Mouse (Mus musculus) kidney, postnatal 10 days (tissue): ENCODE results near the gene Atpaf1.

ENCODE experiments used
- DNase-seq: peaks from one replicate; pipeline ENCODE4 v3.0.0; 2021; ENCODE audit warnings: mixed read lengths

Gene Atpaf1

DNA sequence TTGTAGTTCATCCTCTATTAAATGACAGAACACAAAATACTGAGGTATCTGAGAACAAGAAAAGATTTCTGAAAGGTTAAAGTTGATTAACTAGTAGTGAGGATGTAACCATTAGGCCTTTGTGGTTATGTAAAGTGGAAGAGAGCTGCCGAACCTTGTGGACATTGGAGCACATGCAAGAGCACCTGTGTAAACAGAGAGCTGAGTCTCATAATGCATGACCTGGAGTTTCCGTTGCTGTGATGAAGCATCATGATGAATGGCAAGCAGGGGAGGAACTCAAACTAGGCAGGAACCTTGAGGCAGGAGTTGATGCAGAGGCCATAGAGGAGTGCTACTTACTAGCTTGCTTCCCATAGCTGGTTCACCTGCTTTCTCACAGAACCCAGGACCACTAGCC lies 66.0 kb downstream of the Atpaf1 start:
- no peak for DNase-seq

DNA sequence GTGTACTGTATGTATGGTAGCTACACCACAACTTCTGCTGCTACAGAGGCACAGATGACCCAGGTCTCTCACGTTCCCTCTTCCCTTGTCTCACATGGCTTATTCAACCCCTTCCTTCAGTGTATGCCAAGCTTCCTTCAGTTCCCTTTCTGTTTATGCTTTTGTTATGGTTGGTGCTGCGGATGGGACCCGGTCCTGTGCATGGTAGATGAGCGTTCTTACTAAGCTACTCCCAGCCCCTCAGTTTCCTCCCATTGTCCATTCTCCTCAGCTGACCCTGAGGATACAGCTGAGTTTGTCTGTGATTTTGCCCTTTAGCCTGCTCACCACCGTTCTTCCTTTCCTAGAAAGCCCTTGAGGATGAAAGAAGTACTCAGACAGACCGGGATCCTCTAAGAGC lies 67.0 kb downstream of the Atpaf1 start:
- DNase-seq: no peak

DNA sequence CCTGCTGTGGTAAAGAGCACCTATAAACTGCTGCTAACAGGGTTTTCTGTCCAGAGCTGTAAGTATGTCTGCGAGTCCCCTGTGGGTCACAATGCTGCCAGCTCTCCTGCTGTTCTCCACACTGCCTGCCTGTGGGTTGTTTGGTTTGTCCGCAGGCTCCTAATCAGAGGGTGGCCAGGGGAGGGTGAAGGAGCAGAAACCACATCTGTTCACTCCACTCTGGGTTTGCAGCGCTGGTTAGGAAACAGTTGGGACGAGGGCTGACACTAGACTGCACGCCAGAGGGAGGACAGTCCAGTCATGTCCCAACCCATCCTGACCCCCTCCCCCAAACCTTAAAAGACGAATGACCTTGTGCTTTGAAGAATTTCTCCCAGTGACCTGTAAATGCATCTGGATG lies 70.5 kb downstream of the Atpaf1 start:
- DNase-seq: no peak

DNA sequence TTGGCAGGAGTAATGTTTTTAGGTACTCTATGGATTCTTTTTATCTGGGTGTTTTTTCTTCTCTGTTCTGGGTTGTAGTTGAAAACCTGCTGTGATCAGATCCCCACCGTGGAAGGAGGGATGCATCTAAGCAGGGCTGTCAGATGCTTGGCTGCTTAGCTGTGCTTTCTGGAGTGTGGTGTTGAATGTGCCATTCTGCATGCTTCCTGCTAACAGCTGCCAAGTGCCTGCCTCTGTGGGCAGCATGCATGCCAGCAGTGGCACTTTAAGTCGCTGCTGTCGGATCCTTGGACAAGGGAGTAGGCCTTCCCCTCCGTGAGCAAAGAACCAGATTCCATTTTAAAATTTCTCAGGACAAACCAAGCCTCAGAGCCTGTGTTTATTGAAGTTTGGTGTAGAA lies 71.0 kb downstream of the Atpaf1 start:
- DNase-seq: no peak

DNA sequence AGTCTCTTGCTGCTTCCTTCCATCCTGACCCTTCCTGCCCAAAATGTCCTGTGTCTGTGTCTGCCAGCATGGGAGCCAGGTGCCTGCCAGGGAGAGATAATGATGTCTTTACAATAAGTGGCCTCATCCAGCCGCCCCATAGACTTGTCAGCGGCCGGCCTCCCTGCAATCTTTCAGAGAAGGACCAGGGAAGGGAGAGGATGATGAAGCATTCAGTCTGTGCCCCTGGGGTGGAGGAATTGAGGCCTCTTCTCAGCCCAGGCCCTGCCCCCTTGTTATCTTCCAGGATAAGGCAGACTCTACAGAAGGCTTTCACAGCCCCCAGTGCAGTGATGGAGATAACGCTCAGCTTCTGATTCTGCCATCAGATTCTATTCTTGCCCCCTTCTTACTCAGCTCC lies 71.7 kb downstream of the Atpaf1 start:
- no peak for DNase-seq

DNA sequence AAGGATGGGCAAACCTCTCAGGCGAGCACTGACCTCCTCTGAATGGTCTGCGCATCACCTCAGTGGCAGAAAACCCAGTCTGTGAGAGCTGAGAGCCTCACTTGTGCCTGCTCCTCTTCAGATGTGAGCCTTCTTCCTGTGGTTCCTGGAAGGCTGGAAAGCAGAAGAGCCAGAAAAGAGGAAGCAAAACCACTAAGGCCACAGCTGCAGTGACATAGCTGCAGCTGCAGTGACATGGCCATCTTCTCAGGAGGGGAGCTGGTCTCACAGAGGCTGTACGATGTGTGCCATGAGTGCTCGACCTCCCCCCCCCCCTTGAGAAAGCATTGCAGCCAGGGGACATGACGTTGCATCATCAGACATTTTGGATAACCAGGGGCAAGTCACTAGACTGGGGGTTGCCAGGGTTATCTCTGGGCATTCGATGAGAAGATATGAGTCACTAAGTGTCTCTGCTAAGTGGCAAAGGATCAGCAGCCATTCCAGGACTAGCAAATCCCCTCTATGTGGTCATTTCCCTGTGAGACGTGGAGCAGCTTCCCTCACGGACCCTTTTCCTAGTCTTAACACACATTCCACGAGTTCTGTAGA lies 72.8 kb downstream of the Atpaf1 start:
- DNase-seq: no peak

DNA sequence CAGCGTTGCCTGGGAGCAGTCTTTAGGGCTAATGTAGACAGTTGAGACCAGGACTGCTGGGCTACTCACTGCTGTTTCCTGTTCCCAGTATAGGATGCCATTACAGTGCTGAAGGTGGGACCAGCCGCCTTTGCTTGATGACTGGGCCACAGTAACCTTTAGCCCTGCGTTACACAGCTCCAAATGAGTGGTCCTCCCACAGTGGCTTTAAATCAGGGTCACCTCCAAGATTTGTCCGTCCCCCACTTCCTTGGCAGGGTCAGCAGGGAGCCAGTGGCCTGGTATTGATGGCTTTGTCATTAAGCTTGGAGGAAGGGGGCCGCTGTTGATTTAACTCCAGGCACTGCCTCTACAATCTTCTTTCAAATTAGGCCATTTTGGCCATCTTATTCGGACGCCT lies 78.7 kb downstream of the Atpaf1 start:
- no peak for DNase-seq

DNA sequence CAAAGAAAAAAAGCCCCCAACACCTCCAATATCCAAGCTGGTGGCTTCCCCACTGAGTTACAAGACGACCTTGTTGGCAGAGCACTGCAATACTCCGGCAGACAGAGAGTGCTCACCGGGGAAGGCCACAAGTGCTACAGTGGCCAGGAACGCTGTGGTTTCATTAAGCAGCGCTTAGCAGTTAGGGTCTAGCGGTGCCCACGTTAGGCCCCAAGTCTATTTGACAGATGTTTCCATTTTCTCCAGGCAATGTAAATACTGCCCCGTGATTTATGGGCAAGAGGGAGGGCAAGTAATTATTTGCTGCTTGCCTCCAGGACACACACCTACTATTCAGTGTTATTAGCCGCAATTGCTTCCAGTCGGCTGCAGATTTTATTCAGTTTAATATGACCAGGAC lies 79.3 kb downstream of the Atpaf1 start:
- no peak for DNase-seq
